Mouse (Mus musculus) heart, adult 2 months (tissue): ENCODE measurements around the gene Lpcat2b. TPM values are rescaled to one million over a fixed set of nuclear protein-coding genes. Genes with fewer than 3 reads are reported as not detected.

ENCODE experiments used
- DNase-seq, 2 experiments: peaks; one replicate each; pipeline ENCODE4 v3.0.0; 2021
- H3K27ac ChIP-seq: fragments of 200-600 bp; 2 replicates; pipeline ENCODE4 v1.8.1; 2022
- H3K27me3 ChIP-seq: fragments of 200-500 bp; 2 replicates; pipeline ENCODE4 v1.6.1; 2012; ENCODE audit warnings: mild to moderate bottlenecking, low read length, inconsistent platforms, mixed read lengths; ENCODE audit not compliant: control insufficient read depth, insufficient read depth
- H3K36me3 ChIP-seq: fragments of 200-500 bp; 2 replicates; pipeline ENCODE4 v1.6.1; 2012; ENCODE audit warnings: low read length, inconsistent platforms; ENCODE audit not compliant: control insufficient read depth, insufficient read depth
- H3K4me1 ChIP-seq: fragments of 200-500 bp; 2 replicates; pipeline ENCODE4 v1.6.1; 2011; ENCODE audit warnings: low read length; ENCODE audit not compliant: control insufficient read depth, insufficient read depth
- H3K4me3 ChIP-seq: fragments of 200-600 bp; 2 replicates; pipeline ENCODE4 v1.8.1; 2022
- H3K79me2 ChIP-seq: fragments of 200-500 bp; replicated peaks from 2 replicates; pipeline ENCODE4 v1.6.1; 2012; ENCODE audit warnings: mild to moderate bottlenecking, inconsistent platforms, low read length, moderate library complexity, mixed read lengths; ENCODE audit not compliant: control insufficient read depth, insufficient read depth
- H3K9ac ChIP-seq: fragments of 200-500 bp; 2 replicates; pipeline ENCODE4 v1.6.1; 2012; ENCODE audit warnings: low read depth, mild to moderate bottlenecking, control low read depth, inconsistent platforms, low read length, mixed read lengths
- CTCF ChIP-seq: fragments of 200-600 bp; IDR thresholded peaks from 2 replicates; pipeline ENCODE4 v1.8.1; 2022; ENCODE audit warnings: antibody characterized with exemption, mild to moderate bottlenecking, moderate library complexity
- EP300 ChIP-seq: fragments of 200-500 bp; IDR thresholded peaks from 2 replicates; pipeline ENCODE4 v1.6.1; 2011; ENCODE audit warnings: low read depth, low read length, control low read depth; ENCODE audit not compliant: insufficient read depth
- POLR2A ChIP-seq: fragments of 200-500 bp; IDR thresholded peaks from 2 replicates; pipeline ENCODE4 v1.6.1; 2011; ENCODE audit warnings: mild to moderate bottlenecking, low read depth, low read length, control low read depth; ENCODE audit not compliant: insufficient read depth
- WGBS: fragments of 180-500 bp; shearing (Covaris S2); methylation state at CpG from one replicate; pipeline ENCODE4 v1.1.7; 2018; 5-methylcytosine and 5-hydroxymethylcytosine counted together
- intact Hi-C: fragments of 180-260 bp; cut with DNase I; formaldehyde crosslinking; loops from one replicate; pipeline ENCODE4 v1.15.1; 2025
- polyA plus RNA-seq: library from polyadenylated mRNA; depleted of rRNA; stranded (reverse); fragments of >200 nt; gene quantifications from 2 replicates; pipeline ENCODE4 v1.2.3, GENCODE M21; 2012
- total RNA-seq, 2 experiments: library from RNA; stranded (reverse); gene quantifications; 2 replicates each; pipeline ENCODE4 v1.2.3; 2021

Gene Lpcat2b
- total and polyA plus RNA-seq, 3 experiments: 0.04 TPM; not detected in 2

GRCm38 (mm10) chr5:107412285-107412684 is 19.1 kb upstream of the Lpcat2b start:
- Histone ChIP-seq H3K4me3 (no peak overlapping the region), H3K9ac (no peak overlapping the region), H3K27ac (no peak overlapping the region), H3K27me3 (no peaks in the 10 kb centered on the region), H3K4me1 (no peaks in the 10 kb centered on the region), H3K79me2 (no peaks in the 10 kb centered on the region), H3K36me3 (no peaks in the 10 kb centered on the region)
- DNase-seq: no peak
- intact Hi-C loops: no loop called here
- 81% methylated on average over 2 of the region's 2 CpGs for WGBS
- TF ChIP-seq CTCF (no peak), POLR2A (no peak), EP300 (no peak)

DNA sequence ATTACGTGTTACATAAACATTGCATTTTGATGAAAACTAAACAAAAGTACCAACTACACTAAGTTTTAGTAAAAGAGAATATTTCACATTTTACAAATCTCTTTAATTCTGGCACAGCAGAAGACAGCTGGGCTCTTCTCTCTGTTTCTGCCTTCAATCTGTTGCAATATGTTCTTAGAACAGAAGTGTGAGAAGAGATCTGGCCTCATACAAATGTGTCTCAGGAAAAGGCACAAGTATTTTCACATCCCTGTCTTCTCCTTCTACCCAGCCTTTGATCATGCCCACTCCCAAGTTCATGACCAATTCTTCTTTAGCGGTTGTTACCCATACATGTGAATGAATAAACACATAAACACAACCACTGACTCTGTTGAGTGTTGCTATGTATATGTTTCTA is 16.3 kb upstream of the Lpcat2b start:
- Histone ChIP-seq H3K9ac (no peak overlapping the region), H3K79me2 (no peaks in the 10 kb centered on the region), H3K27me3 (no peaks in the 10 kb centered on the region), H3K27ac (no peak overlapping the region), H3K4me3 (no peak overlapping the region), H3K36me3 (no peaks in the 10 kb centered on the region), H3K4me1 (no peaks in the 10 kb centered on the region; the same call in 1 of the 2 replicates)
- intact Hi-C loops: no loop called here
- no peak for DNase-seq
- WGBS: 79% methylated on average over 2 of the region's 2 CpGs
- TF ChIP-seq CTCF (no peak), EP300 (no peak), POLR2A (no peak)

DNA sequence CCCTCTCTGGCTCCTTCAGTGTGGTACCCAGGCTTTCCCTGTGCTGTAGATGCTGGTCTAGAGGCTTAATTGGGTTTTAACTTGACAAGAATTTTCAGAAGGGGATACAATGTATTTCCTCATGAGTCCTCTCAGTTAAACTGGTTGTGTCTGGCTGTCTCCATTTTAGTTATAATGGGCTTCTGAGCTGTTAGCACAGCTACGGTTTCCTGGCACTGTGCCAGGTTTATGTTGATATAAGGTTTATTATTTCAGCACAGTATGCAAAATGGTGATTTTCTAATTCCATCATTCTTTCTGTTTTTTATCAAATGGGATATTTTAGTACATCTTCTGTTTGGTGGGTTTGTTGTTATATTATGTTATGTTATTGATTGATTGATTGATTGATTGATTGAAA is 9.7 kb upstream of the Lpcat2b start:
- H3K9ac ChIP-seq: no peak overlapping the region
- H3K4me3 ChIP-seq: no peak overlapping the region
- H3K27me3 ChIP-seq: no peaks in the 10 kb centered on the region
- no peaks in the 10 kb centered on the region for H3K79me2 ChIP-seq
- no peaks in the 10 kb centered on the region for H3K36me3 ChIP-seq
- DNase-seq: no peak
- intact Hi-C loops: no loop called here
- 9% methylated on average over 1 of the region's 1 CpGs for whole genome bisulfite sequencing
- no peak overlapping the region for H3K27ac ChIP-seq
- TF ChIP-seq EP300: no peak
- no peak for TF ChIP-seq CTCF
- no peaks in the 10 kb centered on the region; the same call in 1 of the 2 replicates for H3K4me1 ChIP-seq

DNA sequence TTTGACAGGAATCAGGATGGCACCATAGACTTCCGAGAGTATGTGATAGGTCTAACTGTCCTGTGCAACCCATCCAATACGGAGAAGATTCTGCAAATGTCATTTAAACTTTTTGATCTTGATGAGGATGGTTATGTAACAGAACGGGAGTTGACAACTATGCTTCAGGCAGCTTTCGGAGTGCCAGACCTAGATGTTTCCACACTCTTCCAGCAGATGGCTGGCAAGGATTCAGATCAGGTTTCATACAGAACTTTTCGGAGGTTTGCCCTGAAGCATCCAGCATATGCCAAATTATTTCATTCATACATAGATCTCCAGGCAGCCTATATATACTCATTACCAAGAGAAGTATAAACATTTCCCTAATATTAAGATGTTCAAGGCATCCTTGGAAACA is 2.7 kb downstream of the Lpcat2b start:
- WGBS: 74% methylated on average over 5 of the region's 5 CpGs
- Histone ChIP-seq H3K79me2 (no peaks in the 10 kb centered on the region), H3K4me1 (no peaks in the 10 kb centered on the region), H3K36me3 (no peaks in the 10 kb centered on the region), H3K4me3 (no peak overlapping the region), H3K9ac (no peak overlapping the region), H3K27me3 (no peaks in the 10 kb centered on the region), H3K27ac (no peak overlapping the region)
- TF ChIP-seq POLR2A (no peak), EP300 (no peak), CTCF (no peak)
- DNase-seq: no peak
- intact Hi-C loops: no loop called here

DNA sequence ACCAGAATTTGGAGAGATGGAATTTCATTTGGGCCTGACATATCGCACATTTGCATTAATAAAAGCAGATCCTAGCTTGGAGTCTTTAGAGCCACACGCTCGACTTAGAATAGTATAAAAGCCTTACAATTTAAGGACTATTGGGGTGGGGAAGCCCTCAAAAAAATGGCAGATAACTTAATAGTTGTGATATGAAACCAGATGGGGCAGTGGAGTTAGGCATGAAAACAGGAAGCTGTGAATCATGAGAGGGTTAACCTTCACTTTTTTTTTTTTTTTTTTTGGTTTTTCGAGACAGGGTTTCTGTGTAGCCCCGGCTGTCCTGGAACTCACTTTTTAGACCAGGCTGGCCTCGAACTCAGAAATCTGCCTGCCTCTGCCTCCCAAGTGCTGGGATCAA is 4.8 kb downstream of the Lpcat2b start:
- 86% methylated on average over 6 of the region's 6 CpGs for WGBS
- no peak for DNase-seq
- Histone ChIP-seq H3K79me2 (no peaks in the 10 kb centered on the region), H3K4me3 (no peak overlapping the region), H3K27me3 (no peaks in the 10 kb centered on the region), H3K4me1 (no peaks in the 10 kb centered on the region), H3K36me3 (no peaks in the 10 kb centered on the region), H3K9ac (no peak overlapping the region), H3K27ac (no peak overlapping the region)
- intact Hi-C loops: loop anchor here (5.0 kb wide), 2 partner anchors 79 to 161 kb away; partner anchors contain the start of genes Glmn and Rpap2
- TF ChIP-seq POLR2A (no peak), EP300 (no peak), CTCF (no peak)

GRCm38 (mm10) chr5:107436587-107437209 is 5.3 kb downstream of the Lpcat2b start:
- Histone ChIP-seq H3K9ac (no peak overlapping the region), H3K79me2 (no peaks in the 10 kb centered on the region), H3K36me3 (no peaks in the 10 kb centered on the region), H3K27me3 (no peaks in the 10 kb centered on the region), H3K27ac (no peak overlapping the region), H3K4me1 (no peaks in the 10 kb centered on the region), H3K4me3 (no peak overlapping the region)
- TF ChIP-seq EP300: no peak
- no peak for TF ChIP-seq POLR2A
- TF ChIP-seq CTCF: no peak
- WGBS: 80% methylated on average over 6 of the region's 6 CpGs
- intact Hi-C loops: loop anchor here (5.0 kb wide), 2 partner anchors 79 to 161 kb away; partner anchors contain the start of genes Glmn and Rpap2
- DNase-seq: no peak
